Mouse (Mus musculus) ovary, adult 18-20 months (tissue): ENCODE results near the gene Tbc1d2b.

Experiments
- DNase-seq: peaks from one replicate; pipeline ENCODE4 v3.0.0; 2022; ENCODE audit warnings: low spot score, mixed read lengths

The Tbc1d2b gene

DNA sequence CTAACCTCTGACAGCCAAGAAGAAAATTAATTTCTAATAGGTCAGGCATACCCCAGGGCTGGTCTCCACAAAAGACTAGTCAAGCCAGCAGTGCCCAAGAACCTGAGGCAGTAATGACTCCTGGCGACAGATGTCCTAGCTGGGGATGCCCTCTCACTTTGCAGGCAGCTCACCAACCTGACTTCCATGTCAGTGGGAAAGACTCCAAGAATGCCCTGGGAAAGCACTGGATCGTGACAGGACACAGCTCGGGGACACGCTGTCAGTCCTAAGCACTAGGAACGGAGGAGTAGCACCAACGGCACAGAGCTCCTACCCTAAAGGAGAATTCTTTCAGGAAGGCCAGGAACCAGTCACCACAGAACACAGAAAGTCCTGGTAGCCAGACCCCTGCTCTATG is 28.3 kb downstream of the Tbc1d2b start:
- no peak for DNase-seq

DNA sequence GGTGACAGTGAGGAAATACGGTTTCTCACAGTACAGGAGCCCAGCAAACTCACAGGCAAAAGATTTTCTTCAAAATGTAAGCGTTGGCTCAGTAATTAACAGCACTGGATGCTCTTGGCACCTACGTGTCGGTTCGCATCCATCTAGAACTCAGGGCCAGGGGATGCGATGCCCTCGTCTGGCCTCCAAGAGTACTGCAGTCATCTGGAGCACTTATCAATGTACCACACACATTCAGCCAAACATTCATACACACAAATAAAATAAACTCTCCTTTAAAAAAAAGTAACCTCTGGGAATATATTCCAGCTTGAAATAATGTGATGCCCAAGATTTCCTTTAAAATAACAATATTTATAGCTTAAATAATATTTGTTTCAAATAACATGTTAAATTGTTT is 29.0 kb downstream of the Tbc1d2b start:
- DNase-seq = no peak

DNA sequence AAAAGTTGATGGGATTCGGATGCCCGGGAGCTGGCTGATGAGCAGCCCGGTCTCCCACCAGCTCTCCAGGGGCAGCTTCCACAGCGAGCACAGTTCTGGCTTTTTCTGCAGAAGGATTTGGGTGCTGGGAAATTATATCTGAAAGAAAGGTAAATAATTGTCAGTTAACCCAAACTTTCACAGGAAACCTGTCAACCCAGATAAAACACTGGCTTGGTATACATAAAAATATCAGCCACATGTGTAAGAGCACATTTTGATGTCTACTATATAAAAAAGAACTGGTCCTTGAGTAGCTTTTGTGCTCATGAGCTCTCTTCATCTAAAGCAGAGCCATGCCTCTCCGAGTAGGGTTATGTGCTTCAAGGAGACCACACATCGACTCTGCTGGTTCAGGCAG is 29.6 kb downstream of the Tbc1d2b start:
- DNase-seq = no peak

DNA sequence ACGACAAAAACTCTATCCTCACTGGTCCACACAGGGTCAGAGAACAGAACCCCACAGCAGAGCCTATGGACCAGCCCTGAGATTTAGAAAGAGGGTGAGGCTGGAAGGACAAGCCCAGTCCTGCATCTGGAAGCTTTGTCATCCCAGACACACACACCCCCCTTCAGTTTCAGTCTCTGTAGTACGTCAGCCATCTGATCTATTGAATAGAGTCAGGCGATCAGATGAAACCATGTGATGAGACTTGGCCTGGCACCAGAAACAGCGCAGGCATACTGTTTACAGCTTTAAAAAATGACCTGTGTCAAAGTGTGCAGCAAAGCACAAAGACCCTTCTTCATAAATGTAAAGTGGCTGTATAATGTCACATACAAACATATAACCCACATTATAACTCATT is 30.0 kb downstream of the Tbc1d2b start:
- no peak for DNase-seq

DNA sequence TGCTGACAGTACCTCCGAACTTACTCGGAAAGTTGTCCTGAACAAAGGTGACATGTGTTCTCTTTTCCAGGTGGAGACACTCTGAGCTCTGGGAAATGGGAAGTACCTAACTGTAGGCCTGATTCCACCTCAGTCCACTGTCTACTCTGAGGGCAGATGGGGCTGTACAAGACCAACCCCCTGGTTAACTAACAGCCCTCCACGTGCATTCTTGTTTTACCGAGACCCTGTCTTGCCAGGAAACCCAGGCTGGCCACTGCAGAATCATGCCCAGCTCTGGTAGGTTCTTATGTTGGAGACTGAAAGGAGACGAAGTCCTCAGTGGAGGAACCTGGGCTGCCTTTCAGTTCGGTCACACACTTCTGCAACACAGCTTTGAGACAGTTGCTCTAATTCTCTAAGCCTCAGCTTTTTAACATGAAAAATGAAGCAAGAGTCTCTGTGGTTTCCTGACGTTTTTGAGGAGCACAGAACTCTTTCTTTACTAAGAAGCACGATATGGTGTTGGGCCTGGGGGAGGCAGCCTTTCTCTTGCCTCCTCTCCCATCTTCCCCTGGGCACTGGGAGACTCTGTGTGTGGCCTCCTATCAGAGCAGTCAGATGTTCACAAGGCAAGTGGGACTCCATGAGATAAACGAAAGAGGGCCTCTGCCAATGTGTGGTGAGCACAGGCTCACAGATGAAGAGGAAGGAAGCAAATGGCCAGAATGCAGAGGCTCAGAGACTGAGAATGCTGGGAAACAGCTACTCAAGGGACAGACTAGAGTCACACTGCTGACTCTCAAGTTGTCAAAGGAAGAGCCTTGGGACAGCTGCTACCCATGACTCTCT is 33.2 kb downstream of the Tbc1d2b start:
- no peak for DNase-seq

DNA sequence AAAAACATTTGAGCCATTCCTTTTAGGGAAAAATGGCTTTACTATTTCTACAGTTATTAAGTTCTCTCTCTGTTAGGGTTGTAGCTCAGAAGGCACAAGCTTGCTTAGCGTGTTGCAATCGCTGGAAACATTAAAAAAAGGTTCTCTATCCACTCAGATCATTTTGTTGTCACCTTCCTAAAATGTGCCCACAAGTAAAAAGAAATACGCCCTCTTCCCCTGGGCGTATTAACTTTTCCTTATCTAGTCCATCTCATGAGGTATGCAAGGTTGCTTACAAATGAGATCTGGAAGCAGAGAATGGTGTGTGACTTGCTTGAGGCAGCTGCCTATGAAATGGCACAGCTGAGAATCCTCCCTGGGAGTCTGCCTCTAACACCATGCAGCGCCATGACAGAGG is 33.8 kb downstream of the Tbc1d2b start:
- no peak for DNase-seq

DNA sequence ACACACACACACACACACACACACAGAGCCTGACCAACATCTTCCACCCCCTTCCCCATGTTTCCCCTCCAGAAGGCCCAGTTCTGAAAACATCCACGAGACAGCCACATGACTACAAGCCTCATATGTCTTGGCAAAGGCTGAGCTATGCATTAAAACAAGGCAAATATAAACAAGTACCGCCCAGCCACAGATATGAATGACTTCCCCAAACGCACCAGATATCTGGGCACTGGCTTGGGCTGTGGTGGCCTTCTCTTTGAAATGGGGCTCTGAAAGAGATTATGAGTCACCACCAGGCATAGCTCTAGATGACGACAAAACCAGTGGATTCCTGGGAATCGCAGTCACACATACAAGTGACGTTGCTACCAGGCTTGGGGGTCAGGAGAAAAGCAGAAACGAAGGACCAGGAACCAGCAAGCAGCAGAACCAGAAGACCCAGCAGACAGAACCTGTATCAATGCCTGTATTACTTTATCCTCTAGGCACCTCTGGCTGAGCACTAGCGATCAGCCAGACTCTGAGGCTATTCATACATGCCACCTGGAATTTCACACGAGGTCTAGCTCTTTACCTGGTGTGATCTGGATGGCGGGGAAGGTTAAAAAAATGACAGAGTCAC is 35.2 kb downstream of the Tbc1d2b start:
- no peak for DNase-seq

DNA sequence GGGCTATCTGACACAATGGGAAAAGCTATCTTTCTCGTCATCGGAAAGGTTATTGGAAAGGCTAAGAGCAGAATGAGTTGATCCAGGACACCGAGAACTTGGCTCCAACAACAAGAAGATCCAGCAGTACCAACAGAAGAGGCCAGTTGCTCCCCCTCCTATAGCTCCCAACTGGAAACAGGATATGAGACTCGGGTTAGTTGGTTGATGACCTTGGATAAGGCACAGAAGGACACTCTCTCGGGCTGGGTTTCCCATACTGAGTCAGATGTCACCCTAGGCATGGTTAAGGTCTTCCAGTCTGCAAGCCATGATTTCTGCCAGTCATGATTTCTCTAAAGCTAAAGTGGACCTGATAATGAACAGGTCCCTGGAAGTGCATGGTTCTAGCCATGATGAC is 35.8 kb downstream of the Tbc1d2b start:
- DNase-seq = no peak

DNA sequence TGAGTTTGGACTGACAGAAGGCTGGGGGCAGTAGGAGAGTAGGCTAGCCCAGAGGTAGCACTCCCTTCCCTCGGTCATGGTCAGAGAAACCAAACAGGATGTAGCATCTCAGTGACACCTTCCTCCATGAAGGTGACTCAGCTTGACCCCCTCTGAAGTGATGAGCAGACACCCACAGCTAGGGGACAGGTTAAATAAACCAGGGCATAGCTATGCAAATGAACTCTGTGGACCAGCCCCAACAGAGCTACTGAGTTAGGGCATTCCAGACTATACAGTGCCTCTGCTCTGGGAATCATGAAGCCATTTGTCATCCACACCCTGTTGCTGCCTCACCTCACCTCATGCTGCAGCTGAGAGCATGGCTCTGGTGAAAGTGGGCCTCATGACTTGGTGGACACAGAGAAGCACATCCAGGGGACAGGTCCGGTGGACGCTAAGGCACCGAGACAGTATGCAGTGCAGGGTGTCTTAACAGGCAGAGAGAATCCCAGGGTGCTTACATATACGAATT is 36.6 kb downstream of the Tbc1d2b start:
- DNase-seq = no peak

DNA sequence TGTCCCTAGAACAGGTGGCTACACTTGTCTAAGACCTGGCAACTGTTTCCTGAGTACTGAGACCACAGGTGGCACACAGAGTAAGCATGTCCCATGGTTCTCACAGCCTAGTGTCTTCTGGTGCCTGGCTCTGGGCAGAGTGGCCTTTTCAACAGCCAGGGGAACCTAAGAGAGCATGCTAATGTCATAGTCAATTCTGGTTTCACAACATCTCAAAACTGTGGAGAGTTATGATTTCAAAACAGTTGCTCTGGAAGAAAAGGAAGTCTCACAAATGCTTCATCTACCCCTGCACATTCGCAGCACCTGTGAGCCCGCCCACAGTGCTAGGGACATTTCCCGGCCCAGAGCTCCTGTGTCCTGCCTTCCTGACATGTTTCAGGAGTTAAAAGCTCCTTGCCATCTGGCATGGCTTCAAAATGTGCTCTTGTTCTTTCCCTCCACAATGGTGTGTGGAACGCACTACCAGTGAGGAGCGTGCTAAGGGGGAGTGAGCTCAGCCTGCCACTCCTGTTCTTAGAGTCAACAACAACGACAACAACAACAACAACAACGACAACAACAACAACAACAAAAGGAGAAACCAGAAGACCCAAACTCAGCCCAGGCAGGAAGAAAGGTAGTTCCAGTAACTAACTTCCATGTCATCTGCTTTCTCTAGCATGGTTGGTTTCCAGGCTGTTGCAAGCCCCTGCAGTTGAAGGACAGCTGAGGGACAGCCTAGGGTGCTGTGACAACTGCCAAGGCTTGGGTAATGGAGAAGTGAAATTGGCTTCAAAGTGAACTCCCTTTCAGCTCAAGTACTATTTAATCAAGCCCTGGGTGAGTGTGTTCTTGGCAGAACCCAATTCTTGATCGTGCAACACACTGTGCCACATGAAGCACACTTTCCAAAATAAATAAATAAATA is 37.6 kb downstream of the Tbc1d2b start:
- no peak for DNase-seq

DNA sequence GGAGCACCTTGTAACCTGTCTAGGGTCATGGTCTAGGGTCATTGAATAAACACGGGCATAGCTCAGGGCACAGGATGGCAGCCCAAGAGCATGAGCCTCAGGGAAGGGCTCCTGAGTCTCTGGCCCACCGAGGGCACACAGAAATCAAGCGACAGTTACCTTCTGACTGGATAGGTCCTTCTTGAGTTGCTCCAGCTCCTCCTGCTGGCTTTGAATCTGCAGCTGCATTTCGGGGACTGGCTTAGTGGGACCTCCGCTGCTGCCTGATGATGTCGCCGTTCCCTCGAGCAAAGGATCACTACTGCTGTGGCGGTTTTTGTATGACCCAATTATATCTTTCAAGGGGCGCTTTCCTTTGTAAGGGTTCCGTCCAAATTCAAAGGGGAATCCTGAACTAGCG is 43.4 kb downstream of the Tbc1d2b start:
- no peak for DNase-seq

DNA sequence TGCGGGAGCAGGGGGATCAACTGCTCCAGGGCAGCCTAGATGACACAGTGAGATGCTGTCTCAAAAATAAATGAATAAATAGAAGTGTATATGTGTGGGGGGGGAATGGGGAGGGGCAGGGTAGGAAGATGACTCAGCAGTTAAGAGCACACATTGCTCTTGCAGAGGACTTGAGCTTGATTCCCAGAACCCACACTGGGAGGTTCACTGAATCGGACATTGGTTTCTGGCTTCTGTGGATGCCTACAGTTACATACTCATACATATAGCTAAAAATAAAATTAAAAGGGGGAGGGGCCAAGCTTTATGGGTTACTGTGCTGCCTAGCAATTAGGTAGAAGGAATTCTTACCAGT is 43.9 kb downstream of the Tbc1d2b start:
- no peak for DNase-seq

DNA sequence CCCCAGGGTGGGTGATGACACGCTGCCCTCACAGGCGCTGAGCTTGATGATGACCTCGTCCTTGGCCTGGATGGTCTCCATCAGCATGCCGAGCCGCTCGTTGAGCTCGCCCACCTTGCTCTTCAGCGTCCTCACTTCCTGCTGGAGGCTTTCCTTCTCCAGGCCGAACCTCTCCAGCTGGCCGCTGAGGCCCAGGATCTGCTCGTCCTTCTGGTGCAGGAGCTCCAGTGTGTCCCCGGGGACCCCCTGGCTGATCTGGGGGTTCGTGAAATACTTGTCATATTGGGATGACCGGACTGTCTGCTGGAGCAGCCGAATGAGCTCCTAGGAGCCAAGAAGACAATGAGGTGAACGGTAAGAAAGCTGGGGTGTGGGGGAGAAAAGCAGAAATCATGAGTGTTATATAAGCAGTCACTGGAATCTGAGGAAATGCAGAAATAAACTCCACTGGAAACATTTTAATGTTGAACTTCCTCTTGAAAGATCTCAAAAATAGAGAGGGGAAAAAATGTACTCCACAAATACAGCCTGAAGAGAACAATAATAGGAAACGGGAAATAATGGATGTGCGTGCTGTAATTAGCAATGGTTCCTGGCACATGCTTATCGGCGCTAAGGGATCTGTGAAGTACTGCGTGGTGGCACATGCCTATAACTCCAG is 44.4 kb downstream of the Tbc1d2b start:
- DNase-seq = no peak

DNA sequence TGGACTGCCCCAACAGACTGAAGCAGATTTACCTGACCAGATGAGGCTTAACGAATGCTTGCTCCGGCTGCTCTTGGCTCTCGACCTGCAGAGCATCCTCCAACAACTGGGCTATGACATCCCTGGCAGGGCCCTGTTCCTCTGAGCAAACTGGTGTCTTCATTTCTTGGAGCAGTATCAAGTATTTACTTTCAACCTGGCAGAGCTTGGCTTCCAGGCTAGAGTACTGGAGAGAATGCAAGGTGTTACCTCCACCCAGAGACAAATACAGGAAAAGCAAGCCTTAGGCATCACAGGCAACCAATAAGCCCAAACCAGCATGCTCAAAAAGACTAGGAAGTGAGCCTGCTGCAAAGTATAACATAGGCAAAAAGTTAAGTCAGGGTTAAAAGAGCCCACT is 48.3 kb downstream of the Tbc1d2b start:
- no peak for DNase-seq

DNA sequence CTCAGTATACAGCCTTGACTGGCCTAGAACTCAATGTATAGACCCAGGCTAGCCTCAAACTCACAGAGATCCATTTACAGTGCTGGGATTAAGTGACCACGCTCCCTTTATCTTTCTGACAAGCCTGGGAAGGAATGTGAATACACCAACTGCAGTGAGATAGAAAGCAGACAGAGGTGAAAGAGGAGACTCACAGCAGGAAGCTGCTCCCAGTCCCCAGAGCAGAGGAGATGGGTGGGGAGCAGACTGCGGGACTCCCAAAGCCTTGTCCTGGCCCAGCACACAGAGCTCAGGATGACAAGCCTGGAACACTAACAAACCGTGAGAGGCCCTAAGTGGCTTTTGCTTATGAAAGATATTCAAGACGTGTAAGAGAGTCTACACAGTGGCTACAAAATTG is 53.1 kb downstream of the Tbc1d2b start:
- DNase-seq = no peak

DNA sequence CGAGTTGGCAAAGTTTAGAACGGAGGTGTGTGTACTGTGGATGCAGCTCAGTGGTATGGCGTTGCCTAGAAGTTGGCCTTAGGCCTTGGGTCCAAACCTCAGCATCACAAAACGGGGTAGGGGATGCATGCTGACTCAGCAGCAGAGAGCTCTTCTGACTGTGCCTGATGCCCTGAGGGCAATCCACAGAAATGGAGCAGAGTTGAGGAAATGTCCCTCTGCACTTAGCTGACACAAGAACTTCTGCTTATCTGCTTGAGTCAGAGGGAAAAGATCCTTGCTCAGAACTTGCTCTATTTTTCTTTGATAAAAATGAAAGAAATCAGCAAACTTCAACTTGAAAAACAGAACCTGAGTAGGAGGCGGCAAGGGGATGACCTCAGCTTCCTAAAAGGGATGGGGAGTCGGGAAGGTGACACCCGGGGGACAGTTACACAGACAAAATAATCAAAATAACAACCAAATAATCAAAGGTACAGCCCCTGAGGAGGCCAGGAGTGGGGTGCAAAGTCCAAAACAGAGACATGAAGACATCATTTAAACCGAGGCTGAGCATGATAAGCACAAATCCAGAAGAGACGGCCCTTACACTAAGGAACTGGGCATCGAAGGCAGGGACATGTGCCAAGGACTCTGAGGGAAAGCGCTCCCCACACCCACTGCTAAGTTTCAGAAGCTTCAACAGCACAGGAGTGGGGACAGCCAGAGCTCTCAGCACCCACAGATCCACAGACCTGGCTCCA is 54.2 kb downstream of the Tbc1d2b start:
- DNase-seq = no peak

DNA sequence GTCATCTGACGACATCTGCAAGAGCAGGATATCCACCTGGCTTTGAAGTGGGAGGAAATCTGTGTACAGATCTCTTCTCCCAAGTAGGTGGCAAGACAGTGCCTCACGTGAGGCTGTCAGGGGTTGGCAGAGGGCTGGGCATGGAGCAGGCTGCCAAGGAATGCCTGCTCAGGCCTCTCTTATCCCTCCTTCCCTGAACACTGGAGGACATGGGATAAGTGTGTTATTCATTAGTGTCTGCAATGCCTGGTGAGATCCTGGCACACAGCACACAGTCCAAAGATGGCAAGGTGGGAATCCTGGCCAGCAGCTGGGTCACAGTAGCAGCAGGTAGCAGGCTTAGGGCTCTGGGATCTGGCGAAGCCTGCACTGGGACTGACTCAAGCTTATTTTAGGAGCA is 57.5 kb downstream of the Tbc1d2b start:
- DNase-seq = no peak

DNA sequence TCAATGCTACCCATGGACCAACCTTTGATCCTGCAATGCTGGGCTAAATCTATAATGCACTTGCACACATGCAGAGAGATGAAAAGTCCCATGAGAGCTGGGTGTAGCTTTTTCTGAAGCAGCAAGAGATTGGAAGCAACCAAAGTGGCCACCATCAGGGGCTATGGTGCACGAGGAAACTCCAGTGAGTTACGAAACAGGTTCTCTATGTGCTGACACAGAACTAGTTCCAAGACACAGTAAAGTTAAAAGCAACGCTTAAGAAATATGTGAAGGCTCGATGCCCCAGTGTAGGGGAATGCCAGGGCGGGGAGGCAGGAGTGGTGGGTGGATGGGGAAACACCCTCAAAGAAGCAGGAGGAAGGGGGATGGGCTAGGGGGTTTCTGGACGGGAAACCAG is 61.9 kb downstream of the Tbc1d2b start:
- DNase-seq = no peak

DNA sequence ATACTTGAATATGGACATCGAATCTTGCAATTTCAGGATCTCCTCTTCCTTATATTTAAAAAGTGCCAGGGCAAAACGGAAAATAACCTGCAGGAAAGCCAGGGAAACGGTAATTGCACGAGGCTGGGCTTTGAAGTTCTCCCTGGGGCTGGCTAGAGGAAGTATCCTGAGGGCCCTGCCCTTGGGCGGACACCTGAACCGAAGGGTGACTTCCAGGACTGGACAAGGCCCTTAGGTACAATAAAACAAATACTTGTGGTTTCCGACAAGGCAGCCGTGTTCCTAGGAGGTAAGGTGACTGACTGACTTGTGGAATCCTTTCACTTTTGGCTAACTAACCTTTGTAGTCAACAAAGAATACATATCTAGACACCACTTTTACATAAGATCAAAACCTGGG is 62.8 kb downstream of the Tbc1d2b start:
- no peak for DNase-seq

DNA sequence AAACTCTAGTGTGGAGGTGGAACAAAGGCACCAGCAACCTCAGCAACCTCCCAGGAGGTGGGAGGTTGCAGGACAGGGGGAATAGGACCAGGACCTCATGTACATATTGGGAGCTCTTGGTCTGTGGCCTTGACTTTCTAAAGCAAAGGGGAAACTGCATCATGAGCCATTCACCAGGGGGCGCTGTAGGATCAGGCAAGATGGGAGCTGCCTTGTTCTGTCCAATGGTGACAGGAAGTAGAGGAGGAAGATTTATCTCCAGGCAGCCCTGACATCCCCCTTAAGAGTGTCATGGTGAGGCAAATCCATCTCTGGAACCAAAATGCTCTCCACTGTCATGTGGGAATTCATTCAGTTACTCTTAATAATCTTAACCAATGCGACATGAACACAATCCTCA is 64.1 kb downstream of the Tbc1d2b start:
- peak; percentile 31 for DNase-seq

DNA sequence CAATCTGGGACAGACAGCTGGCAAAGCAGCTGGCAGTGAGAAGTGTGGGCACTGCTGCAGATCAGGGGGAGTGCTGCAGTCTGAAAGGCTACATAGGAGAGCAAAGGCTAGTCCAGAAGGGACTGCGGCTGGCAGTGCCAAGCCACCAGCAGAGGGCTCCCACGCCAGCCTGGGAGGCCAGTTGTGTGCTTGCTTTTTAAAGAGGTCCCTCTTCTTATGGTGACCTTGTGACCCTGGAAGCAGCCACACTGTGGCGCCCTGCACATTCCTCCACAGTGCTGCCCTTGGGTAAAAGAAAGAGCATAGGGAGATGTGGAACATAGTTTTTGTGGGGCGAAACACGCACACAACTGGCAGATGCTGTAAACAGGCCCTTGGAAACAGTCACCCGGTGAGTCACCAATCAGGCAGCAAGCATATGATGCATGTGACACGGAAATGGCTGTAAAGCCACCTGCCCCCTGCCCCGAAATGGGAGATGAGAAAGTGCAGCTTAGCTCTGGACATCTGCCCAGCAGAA is 66.1 kb downstream of the Tbc1d2b start:
- no peak for DNase-seq
